9 mouse cellular contexts compared by ENCODE assay signal in genomic region chr12:31567535-31567934, GRCm38 (mm10). TPM values are rescaled to one million over a fixed set of nuclear protein-coding genes. Genes with fewer than 3 reads are reported as not detected.
DNase-seq lines count a peak whose midpoint lies in the region; ATAC-seq and TF ChIP-seq lines count a peak whose summit lies in the region.
"Not testable (repeated sequence)": the region's sequence is repeated elsewhere in the genome, so short reads cannot be mapped to it uniquely, and the experiment has no call there.
"Had no signal": no experiment of that assay in that cellular context is flagged by ENCODE, and none has a peak within 500 bp of the region (broad histone marks: within the 10 kb centered on the region; RNA-seq: fewer than 3 reads in every experiment).

No protein-coding gene starts in this region.

- H3K4me2 ChIP-seq in forebrain, embryonic 13.5 days = peak overlapping the region; percentile 54
- H3K4me2 ChIP-seq in lung, embryonic 14.5 days = peak overlapping the region; percentile 53
- peak overlapping the region; percentile 47 for H3K4me2 ChIP-seq in midbrain, embryonic 15.5 days
- H3K4me2 ChIP-seq in stomach, embryonic 16.5 days (ENCODE audit: low read depth, low read length) = peak overlapping the region; percentile 47

- 25% methylated on average over 10 of the region's 10 CpGs for WGBS in forebrain, embryonic 13.5 days
- 24% methylated on average over 10 of the region's 10 CpGs for WGBS in limb, embryonic 10.5 days
- 21% methylated on average over 10 of the region's 10 CpGs for WGBS in lung, embryonic 14.5 days
- 31% methylated on average over 10 of the region's 10 CpGs for WGBS in midbrain, embryonic 15.5 days
- 21% methylated on average over 10 of the region's 10 CpGs for WGBS in stomach, embryonic 16.5 days

- DNase-seq in heart, postnatal 10 days = peak; percentile 8 to 13
- DNase-seq in kidney, adult 11 months = peak; percentile 12
- DNase-seq in limb, embryonic 10.5 days (ENCODE audit: low spot score) = not testable (repeated sequence)
- DNase-seq in lung, embryonic 14.5 days = peak; percentile 23

- ATAC-seq in activated CD4-positive, CD25-positive, alpha-beta regulatory T cell, adult 4 months = peak; percentile 59
- ATAC-seq in forebrain, embryonic 13.5 days = peak; percentile 55; the same call in 1 of the 2 replicates
- not testable (repeated sequence) for ATAC-seq in lung, embryonic 14.5 days (ENCODE audit: insufficient read depth); stomach, embryonic 16.5 days (ENCODE audit: insufficient read depth, low FRiP score)
- ATAC-seq in midbrain, embryonic 15.5 days (replicated peaks) = peak; percentile 20; the same call in 1 of the 2 replicates

- TF ChIP-seq CTCF in lung, embryonic 14.5 days (IDR thresholded peaks at IDR 0.05; ENCODE audit: low read depth) = not testable (repeated sequence)

- not testable (repeated sequence) for H3K36me3 ChIP-seq in forebrain, embryonic 13.5 days (ENCODE audit: poor library complexity, severe bottlenecking); limb, embryonic 10.5 days; lung, embryonic 14.5 days (ENCODE audit: insufficient read depth); midbrain, embryonic 15.5 days (replicated peaks); stomach, embryonic 16.5 days (ENCODE audit: control insufficient read depth, insufficient read depth, low read length)

- peak overlapping the region; percentile 30 for H3K4me3 ChIP-seq in forebrain, embryonic 13.5 days
- peak overlapping the region; percentile 31 for H3K4me3 ChIP-seq in limb, embryonic 10.5 days
- H3K4me3 ChIP-seq in lung, embryonic 14.5 days (ENCODE audit: low read depth, low read length) = peak overlapping the region; percentile 11; the same call in 1 of the 2 replicates
- peak overlapping the region; percentile 22 for H3K4me3 ChIP-seq in midbrain, embryonic 15.5 days
- peak overlapping the region; percentile 25 for H3K4me3 ChIP-seq in stomach, embryonic 16.5 days (replicated peaks; ENCODE audit: low read length)

- H3K4me1 ChIP-seq in forebrain, embryonic 13.5 days; limb, embryonic 10.5 days; lung, embryonic 14.5 days (ENCODE audit: insufficient read depth); midbrain, embryonic 15.5 days; stomach, embryonic 16.5 days (ENCODE audit: control insufficient read depth, insufficient read depth, low read length): not testable (repeated sequence)

- H3K27ac ChIP-seq in forebrain, embryonic 13.5 days; limb, embryonic 10.5 days; lung, embryonic 14.5 days (ENCODE audit: low read depth); midbrain, embryonic 15.5 days; stomach, embryonic 16.5 days (ENCODE audit: low read length): not testable (repeated sequence)

- not testable (repeated sequence) for H3K27me3 ChIP-seq in forebrain, embryonic 13.5 days; limb, embryonic 10.5 days (ENCODE audit: low read depth, poor library complexity, severe bottlenecking); lung, embryonic 14.5 days (ENCODE audit: insufficient read depth, low read length); midbrain, embryonic 15.5 days (replicated peaks); stomach, embryonic 16.5 days (ENCODE audit: control insufficient read depth, insufficient read depth, low read length)

- not testable (repeated sequence) for H3K9me3 ChIP-seq in forebrain, embryonic 13.5 days (replicated peaks); limb, embryonic 10.5 days (replicated peaks); lung, embryonic 14.5 days (ENCODE audit: low read depth, low read length); midbrain, embryonic 15.5 days; stomach, embryonic 16.5 days (replicated peaks; ENCODE audit: control insufficient read depth, low read length)

- peak overlapping the region; percentile 31; the same call in 1 of the 2 replicates for H3K9ac ChIP-seq in forebrain, embryonic 13.5 days
- not testable (repeated sequence) for H3K9ac ChIP-seq in lung, embryonic 14.5 days; midbrain, embryonic 15.5 days; stomach, embryonic 16.5 days (ENCODE audit: low read length)

- intact Hi-C loops in heart, postnatal 10 days (cut with DNase I) = not testable (repeated sequence)

RNA-seq across cellular contexts. Expression of gene Slc26a4, which starts 7.8 kb away (rescaled TPM):
- polyA plus RNA-seq in activated CD4-positive, CD25-positive, alpha-beta regulatory T cell, adult 4 months (2017; shearing (Covaris generic)) = not detected
- polyA plus RNA-seq in forebrain, embryonic 13.5 days (2015; fragmentation: Nextera tagmentation; extraction: Ambion mirVana) = 0.05 TPM in 1 of 2 replicates, not detected in the other
- total RNA-seq in heart, postnatal 10 days (2021) = under 1 TPM in 1 of 2 experiments, not detected in 1; 0.10 TPM
- polyA plus RNA-seq in limb, embryonic 10.5 days (2016; fragmentation: Nextera tagmentation; extraction: Ambion mirVana) = 0.05 and 0.15 TPM in 2 replicates
- not detected in 2 replicates for polyA plus RNA-seq in lung, embryonic 14.5 days (2014; fragmentation: Nextera tagmentation; extraction: Ambion mirVana)
- polyA plus RNA-seq in midbrain, embryonic 15.5 days (2015; fragmentation: Nextera tagmentation; extraction: Ambion mirVana) = 0.09 and 0.14 TPM in 2 replicates
- polyA plus RNA-seq in stomach, embryonic 16.5 days (2015; fragmentation: Nextera tagmentation; extraction: Ambion mirVana) = 0.16 and 0.28 TPM in 2 replicates
- polyA plus RNA-seq: gonadal fat pad, adult 2 months had no signal
